Mouse (Mus musculus): ENCODE measurements around the gene Igf2r. TPM values are rescaled to one million over a fixed set of nuclear protein-coding genes. Genes with fewer than 3 reads are reported as not detected.
"Not testable (repeated sequence)": the region's sequence is repeated elsewhere in the genome, so short reads cannot be mapped to it uniquely, and the experiment has no call there.

Igf2r gene
- total RNA-seq, 2 experiments from 2014 or later, result 55.8 to 67.8 TPM

DNA sequence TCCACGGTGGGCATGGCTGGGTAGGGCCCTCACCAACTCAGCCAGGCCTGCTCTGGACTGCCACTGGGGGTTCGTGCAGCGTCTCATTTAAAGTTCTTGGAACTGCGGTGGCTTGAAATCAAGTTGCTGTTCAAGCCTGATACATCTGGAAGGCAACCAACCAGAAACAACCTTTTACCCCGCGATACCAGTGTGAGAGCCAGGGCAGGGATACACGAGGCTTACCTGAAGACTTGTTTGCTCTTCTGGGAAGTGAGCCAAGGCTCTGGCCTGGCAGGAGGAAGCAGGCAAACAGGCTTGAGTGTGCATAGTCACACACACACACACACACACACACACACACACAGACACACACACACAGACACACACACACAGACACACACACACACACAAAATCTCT is 93.8 kb downstream of the Igf2r start, which contains the start of gene Slc22a1:
Gene Slc22a1, minus strand, starts transcription at position 184 of the 400 bp plus-strand sequence.
- DNase-seq (ENCODE audit: low spot score in 2 of 2), result no peak

DNA sequence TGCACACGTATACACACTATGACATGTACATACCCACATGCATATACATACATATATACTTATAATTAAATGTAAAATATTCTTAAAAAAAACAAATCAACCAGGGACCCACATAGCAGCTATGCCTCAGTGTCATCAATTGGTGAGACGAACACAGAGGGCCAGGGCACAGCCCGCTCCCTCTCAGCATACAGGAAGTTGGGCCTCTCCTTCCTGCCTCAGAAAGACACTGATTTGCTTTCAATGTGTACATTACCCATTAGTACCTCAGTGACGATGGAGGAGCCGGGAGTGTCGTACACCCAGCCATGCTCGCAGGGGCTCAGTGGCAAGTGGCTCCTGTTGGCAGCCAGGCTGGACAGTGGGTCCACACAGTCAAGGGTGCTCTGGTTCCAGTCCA is 94.5 kb downstream of the Igf2r start:
- not testable (repeated sequence) for DNase-seq (ENCODE audit: low spot score in 2 of 2)

DNA sequence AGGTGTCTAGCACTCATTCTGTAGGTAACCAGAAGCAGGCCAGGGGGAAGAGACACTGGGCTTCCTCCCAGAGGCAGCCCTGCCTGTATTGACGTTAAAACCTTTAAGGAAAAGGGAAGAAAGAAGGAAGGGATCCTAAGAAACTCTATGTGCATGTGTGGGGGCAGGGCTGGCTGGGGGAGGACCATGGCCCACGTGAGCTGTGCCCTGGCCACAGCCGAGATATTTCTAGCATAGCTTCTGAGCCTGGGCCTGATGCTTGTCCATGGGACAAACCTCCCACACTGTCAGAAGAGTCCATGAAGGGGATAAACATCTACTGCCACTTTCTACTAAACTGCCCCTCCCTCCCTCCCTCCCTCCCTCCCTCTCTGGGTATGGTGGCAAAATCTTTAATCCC is 95.6 kb downstream of the Igf2r start:
- no peak for DNase-seq (ENCODE audit: low spot score in 2 of 2)

DNA sequence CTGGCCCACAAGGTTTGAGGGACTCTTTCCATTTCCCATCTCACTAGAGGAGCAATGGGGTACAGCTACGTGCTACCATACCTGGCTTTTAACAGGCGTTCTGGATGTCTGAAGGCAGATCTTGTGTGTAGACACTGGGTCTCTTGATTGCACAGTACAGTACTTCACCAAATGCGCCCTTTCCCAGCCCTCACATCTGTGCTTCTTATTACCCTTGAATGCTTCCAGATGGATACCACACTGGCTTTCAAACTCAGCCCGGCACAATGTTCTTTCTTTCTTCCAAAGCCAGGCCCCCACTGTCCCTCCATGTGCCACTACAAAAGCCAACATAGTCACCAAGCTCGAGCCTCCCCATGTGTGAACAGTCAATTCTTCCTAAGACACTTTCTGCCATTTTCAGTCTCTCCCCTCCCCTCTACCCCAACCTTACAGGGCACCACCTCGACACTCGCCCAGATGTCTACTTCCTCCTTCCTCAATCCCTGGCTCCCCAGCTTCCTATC is 97.1 kb downstream of the Igf2r start:
- no peak for DNase-seq (ENCODE audit: low spot score in 2 of 2)

DNA sequence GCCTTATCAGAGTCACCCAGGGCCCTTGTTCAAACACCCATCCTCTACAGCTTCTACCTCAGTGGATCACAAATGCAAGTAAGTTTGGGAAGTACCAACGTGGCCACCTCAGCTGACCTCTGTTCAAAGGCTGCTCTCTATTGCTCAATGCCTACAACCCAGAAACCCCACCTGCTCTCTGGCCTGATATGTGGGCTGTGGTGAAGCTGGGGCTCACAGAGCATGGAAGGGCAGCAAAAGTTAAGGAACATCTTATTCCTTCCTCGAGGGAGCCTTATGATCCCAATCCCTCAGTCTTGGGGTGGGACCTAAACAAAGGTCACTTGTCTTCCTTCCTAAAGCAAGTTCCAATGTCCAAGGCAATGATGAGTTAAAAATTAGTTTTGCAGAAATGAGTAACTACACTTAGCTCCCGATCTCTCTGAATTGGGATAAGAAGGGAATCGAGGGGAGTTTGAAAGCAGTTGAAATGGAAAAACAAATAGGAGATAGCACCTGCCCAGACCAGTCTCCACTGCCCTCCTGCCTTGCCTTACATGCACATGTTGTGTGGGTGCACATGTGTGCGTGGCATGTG is 98.3 kb downstream of the Igf2r start:
- DNase-seq (ENCODE audit: low spot score in 2 of 2), result no peak

DNA sequence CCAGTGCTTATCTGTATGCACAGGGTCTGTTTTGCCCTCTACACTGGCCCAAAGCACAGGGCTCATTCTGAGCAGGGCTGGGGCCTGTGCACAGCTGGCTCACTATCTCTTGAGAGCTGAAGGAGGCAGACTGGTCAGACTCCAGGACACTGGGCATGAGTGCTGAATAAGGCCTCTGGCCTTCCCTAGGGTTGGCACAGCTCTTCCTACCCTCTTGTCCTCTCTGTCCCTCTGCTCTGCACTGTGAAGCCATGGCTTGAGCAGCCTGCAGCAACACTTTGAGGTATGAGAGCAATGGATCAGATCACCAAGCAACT is 100.1 kb downstream of the Igf2r start:
- DNase-seq (ENCODE audit: low spot score in 2 of 2), result no peak

DNA sequence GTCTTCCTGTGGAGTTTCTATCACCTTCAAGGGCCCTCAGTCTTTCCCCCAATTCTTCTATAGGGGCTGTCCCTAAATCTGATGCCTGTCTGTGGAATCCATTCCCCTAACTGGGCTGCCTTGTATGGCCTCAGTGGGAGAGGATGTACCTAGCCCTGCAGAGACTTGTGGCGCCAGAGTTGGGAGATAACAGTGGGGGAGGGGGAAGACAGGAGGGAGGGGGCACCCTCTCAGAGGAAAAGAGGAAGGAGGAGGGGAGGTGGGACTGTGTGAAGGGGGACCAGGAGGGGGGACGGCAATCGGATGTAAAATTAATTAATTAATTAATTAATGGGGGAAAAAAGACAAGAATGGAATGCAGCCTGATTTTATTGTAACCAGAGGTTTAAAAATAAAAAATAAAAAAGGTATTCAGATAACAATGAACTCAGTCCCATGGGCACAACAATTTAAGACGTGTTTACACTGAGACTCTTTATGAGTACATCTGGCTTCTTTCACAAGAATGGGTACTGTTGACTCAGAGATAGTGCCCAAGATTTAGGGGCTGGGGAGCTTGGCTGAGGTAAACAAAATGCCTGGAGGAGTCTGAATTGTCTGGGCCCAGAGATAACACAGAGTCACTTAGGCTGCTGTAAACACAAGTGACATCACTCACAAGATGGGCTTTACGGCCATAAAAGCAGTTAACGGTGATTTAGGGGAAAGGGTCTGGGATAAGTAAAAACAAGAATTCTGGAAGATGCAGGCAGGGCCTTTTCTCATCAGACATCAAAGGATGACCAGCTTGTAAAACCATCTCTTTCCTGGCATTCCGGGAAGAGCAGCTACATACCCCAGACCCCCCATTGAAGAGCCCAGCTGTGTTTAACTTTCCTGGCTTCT is 100.7 kb downstream of the Igf2r start:
- no peak for DNase-seq (ENCODE audit: low spot score in 2 of 2)

DNA sequence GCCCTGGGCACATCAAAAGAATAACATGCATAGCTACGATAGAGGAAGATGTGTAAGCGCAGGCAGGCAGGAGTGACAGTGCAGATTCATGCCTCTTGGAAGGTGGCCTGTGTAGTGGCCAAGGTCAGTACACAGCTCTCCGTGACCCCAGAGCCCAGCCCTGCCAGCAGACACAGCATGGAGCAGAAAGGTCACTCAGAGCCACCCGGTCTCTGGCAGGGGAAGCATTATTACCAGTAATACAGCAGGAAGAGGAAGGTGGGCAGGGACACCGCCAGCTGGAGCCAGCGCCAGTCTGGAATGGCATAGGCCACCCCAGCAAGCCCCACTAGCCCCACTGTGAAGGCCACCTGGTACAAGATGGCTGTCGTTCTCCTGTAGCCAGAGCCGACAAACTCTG is 105.3 kb downstream of the Igf2r start:
- peak in 1 of 2 experiments; percentile 15 for DNase-seq (ENCODE audit: low spot score in 2 of 2)

DNA sequence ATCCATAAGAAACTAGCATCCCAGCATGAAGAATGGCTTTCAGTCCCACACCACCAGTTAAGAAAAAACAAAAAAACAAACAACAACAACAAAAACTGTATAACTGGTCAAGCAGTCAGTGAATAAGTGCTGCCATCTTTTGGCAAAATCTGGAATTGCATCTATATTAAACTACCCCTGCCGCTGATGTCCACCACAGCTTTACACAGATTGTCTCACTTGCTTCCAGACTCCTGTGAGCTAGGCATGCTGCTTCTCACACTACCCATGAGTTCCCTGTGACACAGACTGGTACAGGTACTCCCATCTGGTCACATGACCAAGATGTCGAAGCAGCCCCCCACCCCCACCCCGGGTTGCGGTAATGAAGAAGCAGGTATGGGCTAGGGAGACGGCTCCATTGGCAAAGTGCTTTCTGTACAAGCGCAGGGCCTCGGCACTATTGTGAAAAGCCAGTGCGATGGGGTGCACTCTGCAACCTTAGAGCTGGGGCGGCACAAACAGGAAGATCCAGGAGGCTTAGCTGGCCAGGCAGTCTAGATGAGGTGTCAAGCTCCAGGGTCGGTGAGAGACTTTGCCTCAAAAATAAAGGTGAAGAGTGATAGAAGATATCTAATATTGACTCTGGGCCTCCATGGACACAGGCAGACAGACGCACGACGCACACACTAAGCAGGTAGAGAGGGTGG is 108.7 kb downstream of the Igf2r start:
- no peak for DNase-seq (ENCODE audit: low spot score in 2 of 2)

DNA sequence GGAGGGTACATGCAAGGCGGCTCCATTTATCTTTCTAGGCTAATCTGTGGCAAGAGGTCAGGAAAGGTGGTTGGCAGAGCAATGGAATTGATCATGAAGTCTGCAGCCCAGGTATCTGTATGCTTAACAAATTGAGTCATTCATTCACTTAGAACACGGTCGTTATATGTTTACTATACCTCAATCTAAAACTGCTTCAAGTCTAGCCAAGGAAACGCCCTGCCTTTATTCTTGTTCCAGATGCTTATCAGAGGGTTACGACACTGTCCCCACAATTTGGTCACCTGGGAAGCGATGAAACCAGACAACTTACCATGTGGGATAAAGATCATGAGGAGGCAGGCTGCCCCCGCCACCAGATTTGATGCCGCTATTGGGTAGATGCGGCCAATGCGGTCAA is 110.2 kb downstream of the Igf2r start:
- no peak for DNase-seq (ENCODE audit: low spot score in 2 of 2)

DNA sequence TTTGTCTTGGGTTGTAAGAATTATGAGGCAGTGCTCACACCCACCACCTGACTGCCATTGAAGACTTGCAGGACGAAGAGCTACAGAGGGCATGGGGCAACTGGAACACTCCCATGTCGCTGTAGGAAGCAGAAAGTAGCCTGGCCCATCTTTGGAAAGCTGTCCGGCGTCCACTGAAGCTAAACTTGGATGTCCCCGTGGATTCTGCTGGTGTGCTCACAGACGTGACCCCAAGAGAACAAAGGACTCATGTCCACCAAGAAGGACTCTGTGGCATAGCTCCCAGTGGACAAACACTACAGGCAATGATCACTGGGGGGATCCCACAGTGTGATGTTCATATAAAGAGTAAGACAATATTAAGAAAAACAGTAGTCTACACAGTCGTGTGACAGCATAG is 110.7 kb downstream of the Igf2r start:
- no peak for DNase-seq (ENCODE audit: low spot score in 2 of 2)

DNA sequence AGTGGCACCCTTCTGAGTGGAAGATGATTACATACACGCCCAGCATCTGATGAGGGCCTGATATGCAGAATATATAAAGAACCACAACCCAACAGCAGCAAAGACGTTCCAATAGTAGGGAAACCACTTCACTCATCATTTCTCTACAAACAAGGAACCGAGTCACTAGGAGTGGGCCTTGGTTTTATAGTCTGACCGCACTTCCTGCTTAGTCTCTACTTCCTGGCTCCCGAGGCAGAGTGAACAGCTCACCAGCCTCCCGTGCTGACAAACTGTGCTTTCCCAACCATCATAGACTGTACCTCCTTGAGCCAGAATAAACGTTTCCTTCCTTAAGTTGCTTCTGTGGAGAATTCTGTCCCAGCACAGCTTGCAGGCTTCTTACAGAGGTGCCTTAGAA is 113.6 kb downstream of the Igf2r start:
- DNase-seq (ENCODE audit: low spot score in 2 of 2), result no peak

DNA sequence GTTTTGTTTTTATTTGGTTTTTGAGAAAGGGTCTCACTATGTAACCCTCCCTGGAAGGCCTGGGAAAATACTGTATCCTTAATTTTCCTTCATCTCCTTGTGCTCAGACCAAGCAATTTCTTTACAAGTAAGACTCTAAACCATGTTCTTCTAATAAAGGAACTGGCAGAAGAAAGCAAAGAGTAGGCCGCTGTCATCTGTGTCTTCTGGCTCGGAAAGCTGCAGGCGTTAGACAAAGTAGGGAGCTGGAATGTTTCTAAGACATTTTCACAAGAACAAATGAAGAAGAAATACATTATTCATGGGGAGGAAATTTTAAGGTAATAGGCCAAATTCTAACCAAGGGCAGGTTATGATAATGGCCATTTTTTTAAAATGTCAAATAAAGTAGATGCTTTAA is 115.4 kb downstream of the Igf2r start:
- DNase-seq (ENCODE audit: low spot score in 2 of 2), result no peak

DNA sequence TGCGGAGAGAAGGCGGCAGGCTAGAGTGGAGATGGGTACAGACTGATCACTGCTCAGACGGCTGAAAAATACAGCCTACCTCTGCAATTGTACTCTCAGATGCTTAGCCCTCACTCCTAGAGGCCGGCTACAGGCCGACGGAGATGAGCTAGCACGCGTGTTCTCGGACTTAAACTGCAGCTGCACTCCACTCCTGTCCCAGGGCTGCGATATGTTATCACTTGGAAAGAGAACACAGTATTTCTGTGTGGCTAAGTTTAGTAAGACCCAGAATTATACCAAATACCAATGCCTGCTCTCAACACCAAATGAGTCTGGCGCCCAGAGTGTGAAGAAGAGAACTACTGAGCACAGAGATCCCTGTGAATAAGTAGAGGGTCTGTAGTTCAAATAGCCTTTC is 116.9 kb downstream of the Igf2r start:
- no peak for DNase-seq (ENCODE audit: low spot score in 2 of 2)

DNA sequence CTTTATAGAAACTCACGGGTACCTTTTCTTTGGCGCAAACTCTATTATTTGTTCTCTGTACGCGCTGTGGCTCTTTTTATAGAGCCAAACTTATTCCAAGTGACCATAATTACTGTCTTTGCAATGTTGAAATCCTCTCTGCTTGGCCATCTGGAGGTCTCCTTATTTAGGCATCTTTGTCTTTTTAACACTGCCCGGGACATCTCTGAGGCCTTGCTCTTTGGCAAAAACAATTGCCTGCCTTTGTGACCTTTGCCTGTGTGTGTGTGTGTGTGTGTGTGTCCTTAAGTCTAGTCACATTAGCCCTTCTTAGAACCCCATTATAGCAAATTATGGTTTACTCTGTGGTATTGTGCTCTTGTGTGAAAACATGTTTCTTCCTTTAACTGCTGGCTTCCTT is 124.0 kb downstream of the Igf2r start:
- DNase-seq (ENCODE audit: low spot score in 2 of 2), result no peak

DNA sequence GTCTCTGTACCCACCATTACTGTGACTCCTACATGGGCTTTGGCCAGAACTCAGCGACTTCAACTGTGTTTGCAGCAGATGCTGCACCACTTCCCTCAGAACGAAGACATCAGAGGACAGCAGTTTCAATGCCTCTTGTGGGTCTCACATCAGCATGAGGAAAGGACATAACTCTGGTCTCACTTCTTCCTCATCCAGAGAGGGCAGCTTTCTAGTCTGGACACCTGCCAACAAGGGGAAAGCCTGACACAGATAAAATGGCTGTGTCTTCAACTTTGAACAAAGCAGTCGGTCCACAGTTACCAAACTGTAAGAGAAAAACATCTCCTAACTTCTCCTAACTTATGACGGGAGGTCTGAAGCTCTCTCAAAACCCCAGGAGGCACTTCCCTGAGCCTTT is 128.4 kb downstream of the Igf2r start:
- no peak for DNase-seq (ENCODE audit: low spot score in 2 of 2)

DNA sequence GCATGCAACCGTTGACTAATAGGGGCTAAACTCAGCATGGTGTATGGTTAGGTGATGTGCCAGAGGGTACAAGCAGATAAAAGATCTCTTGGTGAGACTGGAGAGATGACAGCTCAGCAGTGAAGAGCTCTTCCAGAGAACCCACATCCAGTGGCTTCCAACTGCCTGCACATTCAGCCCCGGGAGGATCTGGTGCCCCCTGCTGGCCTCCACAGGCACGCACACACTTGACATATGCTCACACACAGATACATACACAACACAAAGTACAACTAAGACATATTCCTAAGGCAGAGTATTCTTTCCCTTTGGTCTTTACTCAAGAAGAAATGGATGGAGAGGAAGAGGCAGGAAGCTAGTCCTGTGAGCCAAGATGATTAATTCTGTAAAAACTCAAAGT is 129.9 kb downstream of the Igf2r start:
- no peak for DNase-seq (ENCODE audit: low spot score in 2 of 2)

DNA sequence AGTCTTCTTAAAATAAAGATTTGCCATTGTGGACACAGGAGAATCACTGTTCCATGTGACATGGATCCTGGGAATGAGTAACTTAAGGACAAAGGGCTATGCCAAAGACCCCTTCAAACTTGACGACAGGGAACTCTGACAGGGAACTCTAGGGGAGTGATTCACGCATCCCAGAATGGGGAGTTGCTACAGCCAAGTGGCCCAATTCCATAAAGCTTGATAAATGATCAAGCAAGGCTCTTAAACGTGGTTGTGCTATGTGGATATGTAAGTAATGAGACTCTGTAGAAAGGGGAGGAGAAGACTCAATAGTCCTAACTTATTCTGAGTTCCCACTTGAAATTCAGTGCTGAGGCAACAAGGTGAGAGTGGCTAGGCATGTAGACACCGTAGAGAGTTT is 134.7 kb downstream of the Igf2r start:
- no peak for DNase-seq (ENCODE audit: low spot score in 2 of 2)

All from adrenal gland, adult 18-20 months (tissue).